Mouse (Mus musculus): Measurements from ENCODE around the gene Cdk4. TPM values are rescaled to one million over a fixed set of nuclear protein-coding genes. Genes with fewer than 3 reads are reported as not detected.

Gene Cdk4
- polyA plus RNA-seq, 1 experiment: 276 TPM

- H3K79me2 ChIP-seq (ENCODE audit: control insufficient read depth, insufficient read depth): no peaks in the 10 kb centered on the region
- H3K4me3 ChIP-seq: no peak overlapping the region
- H3K27me3 ChIP-seq (ENCODE audit: control insufficient read depth, insufficient read depth, insufficient read length): no peaks in the 10 kb centered on the region
- no peak overlapping the region for H3ac ChIP-seq (ENCODE audit: control insufficient read depth, insufficient read length)
- no peak for TF ChIP-seq SRF (IDR thresholded peaks at IDR 0.05; ENCODE audit: control insufficient read depth, insufficient read length, low read depth)
- TF ChIP-seq REST (IDR thresholded peaks at IDR 0.05; ENCODE audit: insufficient read depth, insufficient read length): peak; percentile 99
- no peak for TF ChIP-seq E2F4 (IDR thresholded peaks at IDR 0.05; ENCODE audit: insufficient read depth)
- TF ChIP-seq MYOD1 (IDR thresholded peaks at IDR 0.05; ENCODE audit: control insufficient read depth in 1 of 3, insufficient read length in 2 of 3, low read depth in 2 of 3): peak in 2 of 3 experiments; percentile 69 to 77
- no peak for TF ChIP-seq CEBPB (IDR thresholded peaks at IDR 0.05; ENCODE audit: insufficient read depth, poor library complexity, severe bottlenecking)
- no peak for TF ChIP-seq POLR2AphosphoS2 (IDR thresholded peaks at IDR 0.05; ENCODE audit: insufficient read length, low read depth)
- TF ChIP-seq MYOG (IDR thresholded peaks at IDR 0.05; ENCODE audit: control insufficient read depth in 1 of 3, insufficient read depth in 1 of 3, insufficient read length in 2 of 3, low read depth in 2 of 3): peak; percentile 0 to 75 (median 7)
- peak overlapping the region; percentile 98 for H3K4me2 ChIP-seq (ENCODE audit: low read depth)
- H3K36me3 ChIP-seq (ENCODE audit: control insufficient read depth, insufficient read depth): no peaks in the 10 kb centered on the region
Observed at GRCm38 (mm10) chr10:127090560-127091411, 27.5 kb downstream of the Cdk4 start.

- no peak overlapping the region for H3K4me3 ChIP-seq
- TF ChIP-seq USF1 (IDR thresholded peaks at IDR 0.05; ENCODE audit: low read depth) (no peak), POLR2AphosphoS2 (IDR thresholded peaks at IDR 0.05; ENCODE audit: insufficient read length, low read depth) (no peak), SRF (IDR thresholded peaks at IDR 0.05; ENCODE audit: control insufficient read depth, insufficient read length, low read depth) (peak; percentile 43), TCF3 (IDR thresholded peaks at IDR 0.05; ENCODE audit: insufficient read length, low read depth) (no peak), MYOG (IDR thresholded peaks at IDR 0.05; ENCODE audit: control insufficient read depth in 1 of 3, insufficient read depth in 1 of 3, insufficient read length in 2 of 3, low read depth in 2 of 3) (peak in 2 of 3 experiments; percentile 54 to 66), MAX (IDR thresholded peaks at IDR 0.05; ENCODE audit: low read depth) (no peak), POLR2A (IDR thresholded peaks at IDR 0.05; ENCODE audit: insufficient read length, low read depth) (peak; percentile 54), TCF12 (IDR thresholded peaks at IDR 0.05; ENCODE audit: insufficient read depth, poor library complexity, severe bottlenecking) (no peak), MYOD1 (IDR thresholded peaks at IDR 0.05; ENCODE audit: control insufficient read depth in 1 of 3, insufficient read length in 2 of 3, low read depth in 2 of 3) (peak in 2 of 3 experiments; percentile 57 to 72), REST (IDR thresholded peaks at IDR 0.05; ENCODE audit: insufficient read depth, insufficient read length) (no peak), E2F4 (IDR thresholded peaks at IDR 0.05; ENCODE audit: insufficient read depth) (no peak)
- peak overlapping the region; percentile 98 for H3K4me2 ChIP-seq (ENCODE audit: low read depth)
- H3K36me3 ChIP-seq (ENCODE audit: control insufficient read depth, insufficient read depth): no peaks in the 10 kb centered on the region
- H3K27me3 ChIP-seq (ENCODE audit: control insufficient read depth, insufficient read depth, insufficient read length): no peaks in the 10 kb centered on the region
- no peak overlapping the region for H3ac ChIP-seq (ENCODE audit: control insufficient read depth, insufficient read length)
- H3K79me2 ChIP-seq (ENCODE audit: control insufficient read depth, insufficient read depth): no peaks in the 10 kb centered on the region
Observed at GRCm38 (mm10) chr10:127091507-127092396, 28.4 kb downstream of the Cdk4 start.

GRCm38 (mm10) chr10:127092742-127093141 lies 29.4 kb downstream of the Cdk4 start:
- H3K79me2 ChIP-seq (ENCODE audit: control insufficient read depth, insufficient read depth): no peaks in the 10 kb centered on the region
- H3ac ChIP-seq (ENCODE audit: control insufficient read depth, insufficient read length): no peak overlapping the region
- no peak overlapping the region for H3K4me2 ChIP-seq (ENCODE audit: low read depth)
- no peak overlapping the region for H3K4me3 ChIP-seq
- H3K27me3 ChIP-seq (ENCODE audit: control insufficient read depth, insufficient read depth, insufficient read length): no peaks in the 10 kb centered on the region
- TF ChIP-seq TCF3 (IDR thresholded peaks at IDR 0.05; ENCODE audit: insufficient read length, low read depth) (no peak), POLR2AphosphoS2 (IDR thresholded peaks at IDR 0.05; ENCODE audit: insufficient read length, low read depth) (no peak), REST (IDR thresholded peaks at IDR 0.05; ENCODE audit: insufficient read depth, insufficient read length) (no peak), POLR2A (IDR thresholded peaks at IDR 0.05; ENCODE audit: insufficient read length, low read depth) (no peak), CEBPB (IDR thresholded peaks at IDR 0.05; ENCODE audit: insufficient read depth, poor library complexity, severe bottlenecking) (no peak), MAX (IDR thresholded peaks at IDR 0.05; ENCODE audit: low read depth) (no peak), MYOG (IDR thresholded peaks at IDR 0.05; ENCODE audit: control insufficient read depth in 1 of 3, insufficient read depth in 1 of 3, insufficient read length in 2 of 3, low read depth in 2 of 3) (no peak), E2F4 (IDR thresholded peaks at IDR 0.05; ENCODE audit: insufficient read depth) (no peak), SRF (IDR thresholded peaks at IDR 0.05; ENCODE audit: control insufficient read depth, insufficient read length, low read depth) (no peak), USF1 (IDR thresholded peaks at IDR 0.05; ENCODE audit: low read depth) (no peak), TCF12 (IDR thresholded peaks at IDR 0.05; ENCODE audit: insufficient read depth, poor library complexity, severe bottlenecking) (no peak), MYOD1 (IDR thresholded peaks at IDR 0.05; ENCODE audit: control insufficient read depth in 1 of 3, insufficient read length in 2 of 3, low read depth in 2 of 3) (no peak)
- H3K36me3 ChIP-seq (ENCODE audit: control insufficient read depth, insufficient read depth): no peaks in the 10 kb centered on the region

GRCm38 (mm10) chr10:127094382-127094802 lies 31.1 kb downstream of the Cdk4 start:
- H3K79me2 ChIP-seq (ENCODE audit: control insufficient read depth, insufficient read depth): no peaks in the 10 kb centered on the region
- H3K27me3 ChIP-seq (ENCODE audit: control insufficient read depth, insufficient read depth, insufficient read length): no peaks in the 10 kb centered on the region
- no peaks in the 10 kb centered on the region for H3K36me3 ChIP-seq (ENCODE audit: control insufficient read depth, insufficient read depth)
- H3K4me3 ChIP-seq: no peak overlapping the region
- H3ac ChIP-seq (ENCODE audit: control insufficient read depth, insufficient read length): no peak overlapping the region
- TF ChIP-seq REST (IDR thresholded peaks at IDR 0.05; ENCODE audit: insufficient read depth, insufficient read length): no peak
- TF ChIP-seq MYOG (IDR thresholded peaks at IDR 0.05; ENCODE audit: control insufficient read depth in 1 of 3, insufficient read depth in 1 of 3, insufficient read length in 2 of 3, low read depth in 2 of 3): peak in 1 of 3 experiments; percentile 8
- H3K4me2 ChIP-seq (ENCODE audit: low read depth): no peak overlapping the region

Data from myocyte (in vitro differentiated cells).